Mouse (Mus musculus): ENCODE measurements around the gene Ank3. TPM values are rescaled to one million over a fixed set of nuclear protein-coding genes. Genes with fewer than 3 reads are reported as not detected.

The Ank3 gene
- total and polyA plus RNA-seq, 3 experiments = 3.2 to 6.7 TPM; not detected in 1

- Histone ChIP-seq H3K9ac (ENCODE audit: control insufficient read depth, low read depth, low read length, poor library complexity, severe bottlenecking) (no peak overlapping the region), H3K4me1 (ENCODE audit: control insufficient read depth in 1 of 2, insufficient read depth in 2 of 2, low read length in 2 of 2) (no peaks in the 10 kb centered on the region), H3K4me3 (ENCODE audit: control insufficient read depth in 1 of 2, insufficient read depth in 1 of 2, low read depth in 2 of 2, low read length in 2 of 2) (no peak overlapping the region), H3K79me2 (ENCODE audit: control insufficient read depth, insufficient read depth, low read length, poor library complexity) (no peaks in the 10 kb centered on the region), H3K9me3 (replicated peaks; ENCODE audit: insufficient read depth, low read length) (no peaks in the 10 kb centered on the region), H3K36me3 (ENCODE audit: control insufficient read depth in 1 of 2, insufficient read depth in 2 of 2, low read length in 2 of 2) (no peaks in the 10 kb centered on the region), H3K27ac (ENCODE audit: control insufficient read depth, low read depth, low read length) (no peak overlapping the region), H3K27me3 (ENCODE audit: control insufficient read depth in 1 of 2, insufficient read depth in 2 of 2, low read length in 2 of 2) (no peaks in the 10 kb centered on the region)
- DNase-seq (ENCODE audit: low read depth, low spot score) = no peak
- TF ChIP-seq POLR2AphosphoS5 (IDR thresholded peaks at IDR 0.05; ENCODE audit: borderline replicate concordance, low read depth, low read length) (no peak), TAL1 (IDR thresholded peaks at IDR 0.05; ENCODE audit: low read length) (no peak), GATA1 (IDR thresholded peaks at IDR 0.05; ENCODE audit: low read depth, low read length) (no peak), ZKSCAN1 (IDR thresholded peaks at IDR 0.05; ENCODE audit: low read depth, low read length) (no peak), POLR2A (IDR thresholded peaks at IDR 0.05; ENCODE audit: control insufficient read depth in 1 of 2, insufficient read depth in 1 of 2, low read depth in 1 of 2, low read length in 2 of 2, poor library complexity in 1 of 2) (no peak), E2F4 (IDR thresholded peaks at IDR 0.05; ENCODE audit: borderline replicate concordance, low read depth, low read length) (no peak), KAT2A (conservative IDR thresholded peaks at IDR 0.05; ENCODE audit: low read depth, low read length) (no peak), MYB (IDR thresholded peaks at IDR 0.05; ENCODE audit: low read depth, low read length) (no peak), HCFC1 (IDR thresholded peaks at IDR 0.05; ENCODE audit: low read depth, low read length) (no peak), NRF1 (IDR thresholded peaks at IDR 0.05; ENCODE audit: insufficient read depth, low read depth, low read length, poor library complexity, severe bottlenecking) (no peak), MAFK (IDR thresholded peaks at IDR 0.05; ENCODE audit: borderline replicate concordance, low read depth, low read length) (no peak), MXI1 (IDR thresholded peaks at IDR 0.05; ENCODE audit: low read depth, low read length) (no peak), MYC (IDR thresholded peaks at IDR 0.05; ENCODE audit: low read depth, low read length) (no peak), CHD1 (IDR thresholded peaks at IDR 0.05; ENCODE audit: low read depth, low read length) (no peak), USF1 (IDR thresholded peaks at IDR 0.05; ENCODE audit: low read depth, low read length) (no peak), ETS1 (IDR thresholded peaks at IDR 0.05; ENCODE audit: low read depth, low read length) (no peak), NELFE (IDR thresholded peaks at IDR 0.05; ENCODE audit: low read depth, low read length) (no peak), ELF1 (IDR thresholded peaks at IDR 0.05; ENCODE audit: low read depth, low read length) (no peak)
These were observed 212.7 kb downstream of the Ank3 start for GRCm38 (mm10) chr10:69611314-69611713.

- DNase-seq (ENCODE audit: low read depth, low spot score) = no peak
These were observed 213.3 kb downstream of the Ank3 start for GRCm38 (mm10) chr10:69611839-69612340.

More at GRCm38 (mm10) chr10:69611839-69612340, 213.3 kb downstream of the Ank3 start:
- Histone ChIP-seq H3K36me3 (ENCODE audit: control insufficient read depth in 1 of 2, insufficient read depth in 2 of 2, low read length in 2 of 2) (no peaks in the 10 kb centered on the region), H3K4me1 (ENCODE audit: control insufficient read depth in 1 of 2, insufficient read depth in 2 of 2, low read length in 2 of 2) (no peaks in the 10 kb centered on the region), H3K9me3 (replicated peaks; ENCODE audit: insufficient read depth, low read length) (no peaks in the 10 kb centered on the region), H3K4me3 (ENCODE audit: control insufficient read depth in 1 of 2, insufficient read depth in 1 of 2, low read depth in 2 of 2, low read length in 2 of 2) (no peak overlapping the region), H3K27ac (ENCODE audit: control insufficient read depth, low read depth, low read length) (no peak overlapping the region), H3K27me3 (ENCODE audit: control insufficient read depth in 1 of 2, insufficient read depth in 2 of 2, low read length in 2 of 2) (no peaks in the 10 kb centered on the region), H3K9ac (ENCODE audit: control insufficient read depth, low read depth, low read length, poor library complexity, severe bottlenecking) (no peak overlapping the region), H3K79me2 (ENCODE audit: control insufficient read depth, insufficient read depth, low read length, poor library complexity) (no peaks in the 10 kb centered on the region)
- TF ChIP-seq MYC (IDR thresholded peaks at IDR 0.05; ENCODE audit: low read depth, low read length) (no peak), USF2 (IDR thresholded peaks at IDR 0.05; ENCODE audit: borderline replicate concordance in 1 of 2, insufficient read depth in 1 of 2, low read depth in 1 of 2, low read length in 2 of 2) (no peak), CHD1 (IDR thresholded peaks at IDR 0.05; ENCODE audit: low read depth, low read length) (no peak), HCFC1 (IDR thresholded peaks at IDR 0.05; ENCODE audit: low read depth, low read length) (no peak), CTCF (IDR thresholded peaks at IDR 0.05 in 2 of 3, conservative IDR thresholded peaks at IDR 0.05 in 1 of 3; ENCODE audit: control insufficient read depth in 1 of 3, insufficient read depth in 1 of 3, low read depth in 2 of 3, low read length in 3 of 3, poor library complexity in 1 of 3, severe bottlenecking in 1 of 3) (no peak), MXI1 (IDR thresholded peaks at IDR 0.05; ENCODE audit: low read depth, low read length) (no peak), SMC3 (IDR thresholded peaks at IDR 0.05; ENCODE audit: low read depth, low read length) (no peak), JUND (IDR thresholded peaks at IDR 0.05; ENCODE audit: low read depth, low read length) (no peak), POLR2AphosphoS2 (IDR thresholded peaks at IDR 0.05; ENCODE audit: low read length) (no peak), USF1 (IDR thresholded peaks at IDR 0.05; ENCODE audit: low read depth, low read length) (no peak), KAT2A (conservative IDR thresholded peaks at IDR 0.05; ENCODE audit: low read depth, low read length) (no peak), CHD2 (IDR thresholded peaks at IDR 0.05; ENCODE audit: low read length) (no peak)

All from MEL (cell line).